Comparison of ENCODE assay signal across 8 mouse cellular contexts in genomic region chr17:29347126-29347644, GRCm38 (mm10). TPM values are rescaled to one million over a fixed set of nuclear protein-coding genes. Genes with fewer than 3 reads are reported as not detected.
DNase-seq lines count a peak whose midpoint lies in the region; ATAC-seq and TF ChIP-seq lines count a peak whose summit lies in the region.

No protein-coding gene starts in this region.

- no peak for TF ChIP-seq POLR2A in kidney, adult 2 months (IDR thresholded peaks at IDR 0.05; ENCODE audit: low read depth, low read length)
- TF ChIP-seq POLR2A in MEL (IDR thresholded peaks at IDR 0.05; ENCODE audit: control insufficient read depth in 1 of 2, insufficient read depth in 1 of 2, low read depth in 1 of 2, low read length in 2 of 2, poor library complexity in 1 of 2): no peak

- peak overlapping the region; percentile 67 for H3K4me2 ChIP-seq in embryonic facial prominence, embryonic 12.5 days (replicated peaks)
- peak overlapping the region; percentile 66 for H3K4me2 ChIP-seq in intestine, embryonic 14.5 days (ENCODE audit: low read length)

- no peaks in the 10 kb centered on the region for H3K27me3 ChIP-seq in kidney, adult 2 months (replicated peaks; ENCODE audit: control insufficient read depth, insufficient read depth, low read length)
- no peaks in the 10 kb centered on the region for H3K27me3 ChIP-seq in MEL (ENCODE audit: control insufficient read depth in 1 of 2, insufficient read depth in 2 of 2, low read length in 2 of 2)
- no peaks in the 10 kb centered on the region for H3K27me3 ChIP-seq in embryonic facial prominence, embryonic 12.5 days
- H3K27me3 ChIP-seq in intestine, embryonic 14.5 days (replicated peaks; ENCODE audit: control insufficient read depth, insufficient read depth, low read length): no peaks in the 10 kb centered on the region

- ATAC-seq in embryonic facial prominence, embryonic 12.5 days (ENCODE audit: insufficient number of reproducible peaks, insufficient read depth, low FRiP score, low TSS enrichment): 0 out of 2 replicates have a peak, but pooled peaks have one; percentile 2
- peak; percentile 41 for ATAC-seq in intestine, embryonic 14.5 days (replicated peaks; ENCODE audit: low FRiP score, low TSS enrichment, low read depth)

- no peak for TF ChIP-seq EP300 in MEL (IDR thresholded peaks at IDR 0.05; ENCODE audit: low read depth in 1 of 2, low read length in 2 of 2)

- H3K79me2 ChIP-seq in MEL (ENCODE audit: control insufficient read depth, insufficient read depth, low read length, poor library complexity): peaks cover 19% of the 10 kb centered on the region

- no peaks in the 10 kb centered on the region for H3K9me3 ChIP-seq in MEL (replicated peaks; ENCODE audit: insufficient read depth, low read length)
- no peaks in the 10 kb centered on the region for H3K9me3 ChIP-seq in embryonic facial prominence, embryonic 12.5 days
- H3K9me3 ChIP-seq in intestine, embryonic 14.5 days (ENCODE audit: control insufficient read depth, low read length): no peaks in the 10 kb centered on the region

- TF ChIP-seq RAD21 in MEL (IDR thresholded peaks at IDR 0.05; ENCODE audit: low read depth, low read length): no peak

- peak overlapping the region; percentile 92 for H3K9ac ChIP-seq in MEL (ENCODE audit: control insufficient read depth, low read depth, low read length, poor library complexity, severe bottlenecking)
- H3K9ac ChIP-seq in embryonic facial prominence, embryonic 12.5 days: peak overlapping the region; percentile 89
- H3K9ac ChIP-seq in intestine, embryonic 14.5 days (ENCODE audit: low read length): peak overlapping the region; percentile 88

- DNase-seq in kidney, adult 2 months: no peak
- DNase-seq in kidney, adult 8-10 months: no peak
- peak; percentile 59 for DNase-seq in MEL (ENCODE audit: low read depth, low spot score)
- DNase-seq in intestine, embryonic 14.5 days (ENCODE audit: low spot score): peak; percentile 65
- peak; percentile 20 for DNase-seq in lung, postnatal 36 days
- no peak for DNase-seq in gastrocnemius, postnatal 14 days
- no peak for DNase-seq in adrenal gland, adult (ENCODE audit: inconsistent age in 2 of 2, low spot score in 1 of 2)

- peak overlapping the region; percentile 40 for H3K27ac ChIP-seq in kidney, adult 2 months (ENCODE audit: insufficient read depth, low read depth, low read length)
- peak overlapping the region; percentile 24 for H3K27ac ChIP-seq in MEL (ENCODE audit: control insufficient read depth, low read depth, low read length)
- H3K27ac ChIP-seq in embryonic facial prominence, embryonic 12.5 days: peak overlapping the region; percentile 92
- H3K27ac ChIP-seq in intestine, embryonic 14.5 days (ENCODE audit: low read depth): peak overlapping the region; percentile 88

- under 1% methylated on average over 45 of the region's 45 CpGs for WGBS in kidney, adult 2 months
- WGBS in embryonic facial prominence, embryonic 12.5 days: under 1% methylated on average over 45 of the region's 45 CpGs
- under 1% methylated on average over 45 of the region's 45 CpGs for whole genome bisulfite sequencing in intestine, embryonic 14.5 days

- H3K36me3 ChIP-seq in kidney, adult 2 months (ENCODE audit: control insufficient read depth, insufficient read depth, low read length): no peaks in the 10 kb centered on the region
- peaks cover 0 to 9% of the 10 kb centered on the region in 2 experiments; a peak in 2 of 4 replicates for H3K36me3 ChIP-seq in MEL (ENCODE audit: control insufficient read depth in 1 of 2, insufficient read depth in 2 of 2, low read length in 2 of 2)
- peaks cover 24% of the 10 kb centered on the region for H3K36me3 ChIP-seq in embryonic facial prominence, embryonic 12.5 days
- peaks cover 19% of the 10 kb centered on the region for H3K36me3 ChIP-seq in intestine, embryonic 14.5 days (ENCODE audit: control insufficient read depth, insufficient read depth, low read length)

- TF ChIP-seq CTCF in kidney, adult 2 months (conservative IDR thresholded peaks at IDR 0.05; ENCODE audit: insufficient read depth, insufficient read length, low read depth, low read length): no peak
- TF ChIP-seq CTCF in MEL (IDR thresholded peaks at IDR 0.05 in 2 of 3, conservative IDR thresholded peaks at IDR 0.05 in 1 of 3; ENCODE audit: control insufficient read depth in 1 of 3, insufficient read depth in 1 of 3, low read depth in 2 of 3, low read length in 3 of 3, poor library complexity in 1 of 3, severe bottlenecking in 1 of 3): no peak

- H3K4me1 ChIP-seq in kidney, adult 2 months (ENCODE audit: control insufficient read depth, insufficient read depth, low read length): peaks cover 17% of the 10 kb centered on the region
- peaks cover 2 to 22% of the 10 kb centered on the region in 2 experiments; a peak in 3 of 4 replicates for H3K4me1 ChIP-seq in MEL (ENCODE audit: control insufficient read depth in 1 of 2, insufficient read depth in 2 of 2, low read length in 2 of 2)
- H3K4me1 ChIP-seq in embryonic facial prominence, embryonic 12.5 days: peaks cover 33% of the 10 kb centered on the region
- H3K4me1 ChIP-seq in intestine, embryonic 14.5 days (replicated peaks; ENCODE audit: control insufficient read depth, insufficient read depth, low read length): peaks cover 20% of the 10 kb centered on the region

- intact Hi-C loops in gastrocnemius, postnatal 14 days (cut with DNase I; ENCODE audit: low total_unique reads): no loop called here

- peak overlapping the region; percentile 77 for H3K4me3 ChIP-seq in kidney, adult 2 months (ENCODE audit: insufficient read depth, low read depth, low read length)
- H3K4me3 ChIP-seq in MEL (ENCODE audit: control insufficient read depth in 1 of 2, insufficient read depth in 1 of 2, low read depth in 2 of 2, low read length in 2 of 2): peak overlapping the region; percentile 85
- peak overlapping the region; percentile 92 for H3K4me3 ChIP-seq in embryonic facial prominence, embryonic 12.5 days
- peak overlapping the region; percentile 82 for H3K4me3 ChIP-seq in intestine, embryonic 14.5 days (ENCODE audit: low read depth, low read length)

TF ChIP-seq in MEL, 35 proteins besides CTCF, POLR2A, EP300 and RAD21:
- TF ChIP-seq MEF2A (IDR thresholded peaks at IDR 0.05; ENCODE audit: extremely low read depth, insufficient replicate concordance, low read depth, low read length, poor library complexity, severe bottlenecking) (no peak), SIN3A (IDR thresholded peaks at IDR 0.05; ENCODE audit: low read length) (no peak), USF1 (IDR thresholded peaks at IDR 0.05; ENCODE audit: low read depth, low read length) (peak; percentile 15; the same call in 1 of the 2 replicates)

RNA-seq across cellular contexts. Expression of gene Mtch1, which starts 0.5 kb away (rescaled TPM):
- 375 and 393 TPM in 2 replicates for polyA plus RNA-seq in kidney, adult 2 months (2012; rRNA removed)
- 119 and 143 TPM in 2 replicates for total RNA-seq in MEL (2012; rRNA removed)
- polyA plus RNA-seq in MEL (2012; ENCODE audit: insufficient read depth in 1 of 2, insufficient read length in 2 of 2, low read depth in 1 of 2, low replicate concordance in 2 of 2, missing spikeins in 1 of 2): 100 to 1,000 TPM; 147 to 233 TPM
- polyA plus RNA-seq in embryonic facial prominence, embryonic 12.5 days (2016; fragmentation: Nextera tagmentation; extraction: Ambion mirVana): 420 and 454 TPM in 2 replicates
- polyA plus RNA-seq in intestine, embryonic 14.5 days (2014; fragmentation: Nextera tagmentation; extraction: Ambion mirVana): 292 and 324 TPM in 2 replicates
- total RNA-seq in gastrocnemius, postnatal 14 days (2021): 100 to 1,000 TPM; 141 to 160 TPM

RNA-seq across cellular contexts. Expression of gene Fgd2, which starts 13.5 kb away (rescaled TPM):
- polyA plus RNA-seq in kidney, adult 2 months (2012; rRNA removed): 10.1 and 11.4 TPM in 2 replicates
- total RNA-seq in MEL (2012; rRNA removed): 0.07 and 0.23 TPM in 2 replicates
- polyA plus RNA-seq in MEL (2012; ENCODE audit: insufficient read depth in 1 of 2, insufficient read length in 2 of 2, low read depth in 1 of 2, low replicate concordance in 2 of 2, missing spikeins in 1 of 2): under 1 TPM in 1 of 2 experiments, not detected in 1; 0.39 TPM
- polyA plus RNA-seq in embryonic facial prominence, embryonic 12.5 days (2016; fragmentation: Nextera tagmentation; extraction: Ambion mirVana): 9.2 and 9.3 TPM in 2 replicates
- polyA plus RNA-seq in intestine, embryonic 14.5 days (2014; fragmentation: Nextera tagmentation; extraction: Ambion mirVana): 13.9 and 15.4 TPM in 2 replicates
- total RNA-seq in gastrocnemius, postnatal 14 days (2021): 1 to 10 TPM; 1.6 to 1.8 TPM

RNA-seq across cellular contexts. Expression of gene Pi16, which starts 29.7 kb away (rescaled TPM):
- 18.4 and 22.2 TPM in 2 replicates for polyA plus RNA-seq in kidney, adult 2 months (2012; rRNA removed)
- 0.08 and 0.16 TPM in 2 replicates for total RNA-seq in MEL (2012; rRNA removed)
- under 1 TPM in 1 of 2 experiments, not detected in 1; 0.42 TPM for polyA plus RNA-seq in MEL (2012; ENCODE audit: insufficient read depth in 1 of 2, insufficient read length in 2 of 2, low read depth in 1 of 2, low replicate concordance in 2 of 2, missing spikeins in 1 of 2)
- polyA plus RNA-seq in embryonic facial prominence, embryonic 12.5 days (2016; fragmentation: Nextera tagmentation; extraction: Ambion mirVana): 0.49 and 0.59 TPM in 2 replicates
- polyA plus RNA-seq in intestine, embryonic 14.5 days (2014; fragmentation: Nextera tagmentation; extraction: Ambion mirVana): 0.18 and 0.32 TPM in 2 replicates
- total RNA-seq in gastrocnemius, postnatal 14 days (2021): 10 to 100 TPM; 25.4 to 37.9 TPM

Comparison
In these comparisons a context has a peak if more than half of its experiments do, and no peak if none do; other contexts are left out.
1. DNase-seq: peak in MEL (single experiment), intestine, embryonic 14.5 days (single experiment) and lung, postnatal 36 days (single experiment); none in kidney, adult 2 months (single experiment), kidney, adult 8-10 months (0 of 2), gastrocnemius, postnatal 14 days (single experiment) and adrenal gland, adult (0 of 2).
2. H3K27ac ChIP-seq: peak in every context shown above with its lines; median percentile 92 in embryonic facial prominence, embryonic 12.5 days; 88 in intestine, embryonic 14.5 days; 40 in kidney, adult 2 months; 24 in MEL.
3. RNA of gene Pi16, which starts 29.7 kb away (polyA plus RNA-seq): 18.4 to 22.2 TPM in kidney, adult 2 months; 0.49 to 0.59 TPM in embryonic facial prominence, embryonic 12.5 days, 0.42 TPM in MEL and 0.18 to 0.32 TPM in intestine, embryonic 14.5 days; every median in the first group is over 10 times any median in the second.
4. Peak in every context shown above with its lines, with median percentiles within 50 percentile points of each other: H3K4me3 ChIP-seq and H3K9ac ChIP-seq.